Mouse (Mus musculus) lung, postnatal 0 days (tissue): Measurements from ENCODE around the gene Setdb1.

Source experiments
- CTCF ChIP-seq: IDR thresholded peaks from 2 replicates; pipeline ENCODE4 v1.5.1; 2016; ENCODE audit warnings: antibody characterized with exemption, mild to moderate bottlenecking
- EP300 ChIP-seq: IDR thresholded peaks from 2 replicates; pipeline ENCODE4 v1.6.1; 2016; ENCODE audit warnings: antibody characterized with exemption, mild to moderate bottlenecking, control low read depth

DNA sequence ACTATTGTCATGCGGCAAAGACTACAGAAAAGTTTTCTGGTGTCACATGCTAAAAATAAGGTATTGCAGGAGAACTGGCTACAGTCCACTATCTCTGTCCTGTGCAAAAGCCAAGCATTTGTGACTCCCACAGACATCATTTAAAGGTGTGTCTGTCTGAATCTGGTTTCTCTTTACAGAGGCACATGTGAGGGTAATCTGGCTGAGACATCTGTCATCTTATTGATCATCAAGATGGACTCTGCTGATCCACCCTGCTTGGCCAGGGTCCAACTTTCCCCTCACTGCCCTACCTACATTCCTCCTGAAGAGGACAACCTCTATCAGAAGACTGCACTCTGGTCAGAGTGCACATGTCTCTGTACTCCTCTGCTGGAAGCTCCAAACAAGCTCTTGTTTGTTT is 79.9 kb downstream of the Setdb1 start:
- TF ChIP-seq CTCF = no peak
- TF ChIP-seq EP300 = no peak
